Mouse (Mus musculus): ENCODE measurements at regions not wholly inside any gene's neighbourhood (a gene's known extent, or its start where the extent isn't known, plus 50 kb on each side); places are given as distances from the start of the nearest gene placed in this dataset.

- Histone ChIP-seq H3K79me2 (ENCODE audit: control insufficient read depth, insufficient read depth, low read length, poor library complexity) (no peaks in the 10 kb centered on the region), H3K36me3 (ENCODE audit: control insufficient read depth in 1 of 2, insufficient read depth in 2 of 2, low read length in 2 of 2) (peaks cover 0 to 5% of the 10 kb centered on the region in 2 experiments; a peak in 2 of 4 replicates), H3K27ac (ENCODE audit: control insufficient read depth, low read depth, low read length) (no peak overlapping the region), H3K9ac (ENCODE audit: control insufficient read depth, low read depth, low read length, poor library complexity, severe bottlenecking) (no peak overlapping the region), H3K4me3 (ENCODE audit: control insufficient read depth in 1 of 2, insufficient read depth in 1 of 2, low read depth in 2 of 2, low read length in 2 of 2) (no peak overlapping the region), H3K9me3 (replicated peaks; ENCODE audit: insufficient read depth, low read length) (no peaks in the 10 kb centered on the region), H3K4me1 (ENCODE audit: control insufficient read depth in 1 of 2, insufficient read depth in 2 of 2, low read length in 2 of 2) (peaks cover 0 to 13% of the 10 kb centered on the region in 2 experiments; a peak in 2 of 4 replicates), H3K27me3 (ENCODE audit: control insufficient read depth in 1 of 2, insufficient read depth in 2 of 2, low read length in 2 of 2) (peaks cover 0 to 2% of the 10 kb centered on the region in 2 experiments; a peak in 3 of 4 replicates)
- DNase-seq (ENCODE audit: low read depth, low spot score) = no peak
- TF ChIP-seq ZC3H11A (IDR thresholded peaks at IDR 0.05; ENCODE audit: low read depth, low read length) (no peak), NELFE (IDR thresholded peaks at IDR 0.05; ENCODE audit: low read depth, low read length) (no peak)
Observed at GRCm38 (mm10) chr9:52241577-52241976, 73.2 kb upstream of the Zc3h12c start.

DNA sequence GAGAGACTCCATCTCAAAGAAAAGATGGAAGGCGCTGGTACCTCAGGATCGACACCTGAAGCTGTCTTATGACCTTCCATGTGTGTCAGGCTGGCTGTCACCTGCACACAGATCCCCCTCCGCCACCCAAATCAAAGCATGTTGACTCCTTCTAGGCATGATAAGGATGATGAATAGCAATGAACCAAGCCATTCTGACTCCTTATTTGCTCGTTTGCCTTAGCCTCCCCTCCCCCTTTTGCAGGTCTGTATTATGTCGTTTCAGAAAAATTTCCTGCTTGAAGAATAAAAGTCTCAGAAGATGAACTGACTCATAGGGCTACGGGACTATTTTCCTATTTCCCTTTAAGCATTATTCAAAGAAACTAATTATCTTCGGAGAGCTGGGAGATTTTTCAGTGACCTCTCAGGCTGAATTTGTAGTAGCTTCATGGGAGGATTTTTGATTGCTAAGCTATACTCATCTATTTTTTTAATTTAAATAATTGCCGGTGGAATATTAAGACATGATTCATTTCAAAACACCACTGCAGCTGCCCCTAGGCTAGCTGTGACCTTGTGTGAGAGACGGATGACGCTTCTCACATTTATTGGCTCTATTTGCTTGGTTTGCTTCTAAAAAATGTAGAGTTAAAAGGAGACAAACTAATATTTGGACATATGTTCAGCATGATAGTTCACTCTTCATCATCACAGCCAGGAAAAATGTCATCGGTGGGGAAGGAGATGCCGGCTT lies 72.4 kb upstream of the Zc3h12c start:
- no peaks in the 10 kb centered on the region for H3K79me2 ChIP-seq (ENCODE audit: control insufficient read depth, insufficient read depth, low read length, poor library complexity)
- H3K4me1 ChIP-seq (ENCODE audit: control insufficient read depth in 1 of 2, insufficient read depth in 2 of 2, low read length in 2 of 2) = peaks cover 0 to 13% of the 10 kb centered on the region in 2 experiments; a peak in 2 of 4 replicates
- DNase-seq (ENCODE audit: low read depth, low spot score) = no peak

DNA sequence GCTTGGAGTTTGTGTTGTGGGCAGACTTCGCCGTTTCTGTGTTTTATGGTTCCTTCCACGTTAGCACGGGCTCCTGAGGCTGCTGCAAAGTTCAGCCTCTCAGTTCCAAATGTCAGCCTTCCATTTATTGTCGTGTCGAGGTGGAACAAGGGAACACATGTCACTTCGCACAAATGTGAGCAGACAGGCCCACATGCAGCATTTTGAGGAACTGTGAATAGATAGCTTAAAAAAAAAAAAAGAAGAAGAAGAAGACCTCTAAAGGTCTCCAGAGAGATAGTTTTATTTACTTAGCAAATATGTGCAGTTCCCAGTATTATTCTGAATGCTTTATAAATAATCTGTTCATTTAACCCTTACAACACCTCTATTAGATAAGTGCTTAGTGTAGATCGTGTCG lies 66.4 kb upstream of the Zc3h12c start:
- Histone ChIP-seq H3K9me3 (replicated peaks; ENCODE audit: insufficient read depth, low read length) (no peaks in the 10 kb centered on the region), H3K4me3 (ENCODE audit: control insufficient read depth in 1 of 2, insufficient read depth in 1 of 2, low read depth in 2 of 2, low read length in 2 of 2) (no peak overlapping the region), H3K27ac (ENCODE audit: control insufficient read depth, low read depth, low read length) (no peak overlapping the region), H3K36me3 (ENCODE audit: control insufficient read depth in 1 of 2, insufficient read depth in 2 of 2, low read length in 2 of 2) (peaks cover 0 to 3% of the 10 kb centered on the region in 2 experiments; a peak in 2 of 4 replicates), H3K27me3 (ENCODE audit: control insufficient read depth in 1 of 2, insufficient read depth in 2 of 2, low read length in 2 of 2) (no peaks in the 10 kb centered on the region; a peak in 1 of 4 replicates), H3K9ac (ENCODE audit: control insufficient read depth, low read depth, low read length, poor library complexity, severe bottlenecking) (no peak overlapping the region), H3K4me1 (ENCODE audit: control insufficient read depth in 1 of 2, insufficient read depth in 2 of 2, low read length in 2 of 2) (peaks cover 0 to 3% of the 10 kb centered on the region in 2 experiments; a peak in 1 of 4 replicates), H3K79me2 (ENCODE audit: control insufficient read depth, insufficient read depth, low read length, poor library complexity) (no peaks in the 10 kb centered on the region)
- TF ChIP-seq MYC (IDR thresholded peaks at IDR 0.05; ENCODE audit: low read depth, low read length) (peak; percentile 83; the same call in 1 of the 2 replicates), ZNF384 (IDR thresholded peaks at IDR 0.05; ENCODE audit: low read depth, low read length) (peak; percentile 87), MYB (IDR thresholded peaks at IDR 0.05; ENCODE audit: low read depth, low read length) (no peak), MXI1 (IDR thresholded peaks at IDR 0.05; ENCODE audit: low read depth, low read length) (no peak), TAL1 (IDR thresholded peaks at IDR 0.05; ENCODE audit: low read length) (no peak), NELFE (IDR thresholded peaks at IDR 0.05; ENCODE audit: low read depth, low read length) (no peak), GABPA (IDR thresholded peaks at IDR 0.05; ENCODE audit: low read depth, low read length) (no peak), CTCF (IDR thresholded peaks at IDR 0.05 in 2 of 3, conservative IDR thresholded peaks at IDR 0.05 in 1 of 3; ENCODE audit: control insufficient read depth in 1 of 3, insufficient read depth in 1 of 3, low read depth in 2 of 3, low read length in 3 of 3, poor library complexity in 1 of 3, severe bottlenecking in 1 of 3) (no peak), MAX (IDR thresholded peaks at IDR 0.05; ENCODE audit: low read length) (peak; percentile 61), JUND (IDR thresholded peaks at IDR 0.05; ENCODE audit: low read depth, low read length) (no peak), ETS1 (IDR thresholded peaks at IDR 0.05; ENCODE audit: low read depth, low read length) (no peak), UBTF (IDR thresholded peaks at IDR 0.05; ENCODE audit: borderline replicate concordance, insufficient read depth, low read depth, low read length) (no peak)
- DNase-seq (ENCODE audit: low read depth, low spot score) = peak; percentile 42

More for the DNA sequence above, 72.4 kb upstream of the Zc3h12c start:
- H3K9me3 ChIP-seq (replicated peaks; ENCODE audit: insufficient read depth, low read length) = no peaks in the 10 kb centered on the region
- H3K36me3 ChIP-seq (ENCODE audit: control insufficient read depth in 1 of 2, insufficient read depth in 2 of 2, low read length in 2 of 2) = peaks cover 0 to 5% of the 10 kb centered on the region in 2 experiments; a peak in 2 of 4 replicates
- no peak overlapping the region for H3K27ac ChIP-seq (ENCODE audit: control insufficient read depth, low read depth, low read length)
- no peak overlapping the region for H3K9ac ChIP-seq (ENCODE audit: control insufficient read depth, low read depth, low read length, poor library complexity, severe bottlenecking)
- peaks cover 0 to 2% of the 10 kb centered on the region in 2 experiments; a peak in 3 of 4 replicates for H3K27me3 ChIP-seq (ENCODE audit: control insufficient read depth in 1 of 2, insufficient read depth in 2 of 2, low read length in 2 of 2)
- H3K4me3 ChIP-seq (ENCODE audit: control insufficient read depth in 1 of 2, insufficient read depth in 1 of 2, low read depth in 2 of 2, low read length in 2 of 2) = no peak overlapping the region
- no peak for TF ChIP-seq MAZ (IDR thresholded peaks at IDR 0.05; ENCODE audit: low read depth, low read length)
- TF ChIP-seq USF2 (IDR thresholded peaks at IDR 0.05; ENCODE audit: borderline replicate concordance in 1 of 2, insufficient read depth in 1 of 2, low read depth in 1 of 2, low read length in 2 of 2) = no peak
- no peak for TF ChIP-seq ELF1 (IDR thresholded peaks at IDR 0.05; ENCODE audit: low read depth, low read length)
- TF ChIP-seq GATA1 (IDR thresholded peaks at IDR 0.05; ENCODE audit: low read depth, low read length) = no peak
- TF ChIP-seq CHD1 (IDR thresholded peaks at IDR 0.05; ENCODE audit: low read depth, low read length) = no peak
- TF ChIP-seq CTCF (IDR thresholded peaks at IDR 0.05 in 2 of 3, conservative IDR thresholded peaks at IDR 0.05 in 1 of 3; ENCODE audit: control insufficient read depth in 1 of 3, insufficient read depth in 1 of 3, low read depth in 2 of 3, low read length in 3 of 3, poor library complexity in 1 of 3, severe bottlenecking in 1 of 3) = no peak
- TF ChIP-seq TBP (IDR thresholded peaks at IDR 0.05; ENCODE audit: low read depth, low read length) = no peak
- no peak for TF ChIP-seq JUND (IDR thresholded peaks at IDR 0.05; ENCODE audit: low read depth, low read length)
- no peak for TF ChIP-seq KAT2A (conservative IDR thresholded peaks at IDR 0.05; ENCODE audit: low read depth, low read length)
- no peak for TF ChIP-seq ZMIZ1 (IDR thresholded peaks at IDR 0.05; ENCODE audit: low read depth, low read length)
- no peak for TF ChIP-seq EP300 (IDR thresholded peaks at IDR 0.05; ENCODE audit: low read depth in 1 of 2, low read length in 2 of 2)
- TF ChIP-seq POLR2AphosphoS2 (IDR thresholded peaks at IDR 0.05; ENCODE audit: low read length) = no peak
- TF ChIP-seq ETS1 (IDR thresholded peaks at IDR 0.05; ENCODE audit: low read depth, low read length) = no peak
- no peak for TF ChIP-seq RAD21 (IDR thresholded peaks at IDR 0.05; ENCODE audit: low read depth, low read length)
- no peak for TF ChIP-seq UBTF (IDR thresholded peaks at IDR 0.05; ENCODE audit: borderline replicate concordance, insufficient read depth, low read depth, low read length)
- TF ChIP-seq POLR2A (IDR thresholded peaks at IDR 0.05; ENCODE audit: control insufficient read depth in 1 of 2, insufficient read depth in 1 of 2, low read depth in 1 of 2, low read length in 2 of 2, poor library complexity in 1 of 2) = no peak
- no peak for TF ChIP-seq MYB (IDR thresholded peaks at IDR 0.05; ENCODE audit: low read depth, low read length)
- no peak for TF ChIP-seq MXI1 (IDR thresholded peaks at IDR 0.05; ENCODE audit: low read depth, low read length)
- TF ChIP-seq ZC3H11A (IDR thresholded peaks at IDR 0.05; ENCODE audit: low read depth, low read length) = no peak
